Mouse (Mus musculus): ENCODE data around the gene Lrrc46. TPM values are rescaled to one million over a fixed set of nuclear protein-coding genes. Genes with fewer than 3 reads are reported as not detected.

Gene Lrrc46
- polyA plus RNA-seq, 1 experiment = not detected

DNA sequence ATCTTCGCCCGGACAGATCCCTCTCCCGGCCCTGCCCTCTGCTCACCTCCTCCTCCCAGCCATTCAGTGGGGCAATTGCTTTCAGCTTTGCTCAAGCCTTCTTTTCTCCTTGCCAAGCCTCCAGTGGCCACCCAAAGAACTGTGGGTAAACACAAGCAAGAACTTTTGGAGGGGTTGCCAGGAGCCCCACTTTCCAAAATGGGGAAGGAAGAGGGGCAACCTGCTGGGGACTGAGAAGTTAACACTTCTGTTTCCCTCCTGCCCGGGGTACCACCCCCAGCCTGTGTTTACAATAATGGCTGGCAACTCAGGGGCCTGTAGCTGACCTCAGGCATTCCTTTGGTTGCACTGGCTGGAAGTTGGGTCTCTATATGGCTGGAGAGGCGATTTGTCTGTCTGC is 38.0 kb downstream of the Lrrc46 start:
- no peak overlapping the region for H3K4me3 ChIP-seq (ENCODE audit: insufficient read depth, low read depth, low read length)
- no peak overlapping the region for H3K27ac ChIP-seq (replicated peaks; ENCODE audit: low read depth, low read length)
- no peaks in the 10 kb centered on the region for H3K4me1 ChIP-seq (ENCODE audit: control insufficient read depth, insufficient read depth, insufficient read length, low read length)

DNA sequence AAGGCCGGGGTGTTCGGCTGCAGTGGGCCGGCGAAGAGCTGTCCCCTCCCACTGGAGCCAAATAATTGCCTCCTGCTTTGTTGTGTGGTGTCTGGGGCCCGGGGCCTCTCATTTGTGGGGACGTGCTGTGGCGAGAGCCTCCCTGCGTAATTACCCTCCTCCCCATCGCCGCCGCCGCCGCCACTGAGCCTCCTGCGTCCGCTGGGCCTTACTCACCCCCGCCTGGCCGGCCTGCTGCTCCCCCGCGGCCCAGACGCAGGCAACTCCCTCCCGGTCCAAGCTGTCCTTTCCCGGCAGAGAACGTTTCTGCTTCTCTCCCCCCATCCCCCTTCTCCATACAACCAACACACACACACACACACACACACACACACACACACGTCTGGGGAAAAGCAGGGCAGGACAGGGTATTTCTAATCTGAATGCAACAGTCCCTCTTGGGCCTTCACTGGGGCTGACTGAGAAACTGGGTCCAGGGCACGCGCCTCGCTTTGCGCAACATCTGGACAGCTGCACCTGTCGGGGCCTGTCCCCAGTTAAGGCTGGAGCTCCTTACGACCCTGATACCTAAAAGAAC is 43.7 kb downstream of the Lrrc46 start:
- Histone ChIP-seq H3K4me1 (ENCODE audit: control insufficient read depth, insufficient read depth, insufficient read length, low read length) (peaks cover 8% of the 10 kb centered on the region; the same call in 1 of the 2 replicates), H3K27ac (replicated peaks; ENCODE audit: low read depth, low read length) (no peak overlapping the region; the same call in 1 of the 2 replicates), H3K4me3 (ENCODE audit: insufficient read depth, low read depth, low read length) (peak overlapping the region; percentile 45)

DNA sequence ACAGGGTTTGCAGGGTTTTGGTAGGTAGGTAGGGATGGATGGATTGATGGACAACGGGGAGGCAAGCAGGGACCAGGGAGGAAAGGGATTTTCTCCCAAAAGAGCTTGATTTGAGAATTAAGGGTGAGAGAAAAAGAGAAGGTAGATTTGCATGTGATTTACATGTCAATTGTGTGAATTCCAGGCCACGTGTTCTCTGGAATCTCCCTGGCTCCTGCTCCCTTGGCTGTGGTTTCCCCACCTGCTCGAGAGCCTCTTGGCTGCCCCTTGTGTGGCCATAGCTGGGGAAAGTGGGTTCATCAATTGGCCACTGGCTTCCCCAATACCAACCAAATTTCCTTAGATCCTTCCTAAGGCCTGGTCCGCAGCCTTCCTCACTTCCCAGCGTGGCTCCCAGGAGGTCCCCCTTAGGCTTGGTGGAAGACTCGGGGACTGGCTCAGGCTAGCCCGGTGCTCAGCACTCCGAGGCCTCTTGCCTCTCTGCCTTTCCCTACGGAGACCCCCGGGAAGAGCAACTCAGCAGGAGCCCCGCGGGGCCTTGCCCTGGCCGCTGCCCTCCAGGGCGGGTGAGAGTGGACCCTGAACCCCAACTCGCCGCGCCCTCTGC is 44.3 kb downstream of the Lrrc46 start:
- peak overlapping the region; percentile 45 for H3K4me3 ChIP-seq (ENCODE audit: insufficient read depth, low read depth, low read length)
- peaks cover 8% of the 10 kb centered on the region; the same call in 1 of the 2 replicates for H3K4me1 ChIP-seq (ENCODE audit: control insufficient read depth, insufficient read depth, insufficient read length, low read length)
- H3K27ac ChIP-seq (replicated peaks; ENCODE audit: low read depth, low read length) = no peak overlapping the region

DNA sequence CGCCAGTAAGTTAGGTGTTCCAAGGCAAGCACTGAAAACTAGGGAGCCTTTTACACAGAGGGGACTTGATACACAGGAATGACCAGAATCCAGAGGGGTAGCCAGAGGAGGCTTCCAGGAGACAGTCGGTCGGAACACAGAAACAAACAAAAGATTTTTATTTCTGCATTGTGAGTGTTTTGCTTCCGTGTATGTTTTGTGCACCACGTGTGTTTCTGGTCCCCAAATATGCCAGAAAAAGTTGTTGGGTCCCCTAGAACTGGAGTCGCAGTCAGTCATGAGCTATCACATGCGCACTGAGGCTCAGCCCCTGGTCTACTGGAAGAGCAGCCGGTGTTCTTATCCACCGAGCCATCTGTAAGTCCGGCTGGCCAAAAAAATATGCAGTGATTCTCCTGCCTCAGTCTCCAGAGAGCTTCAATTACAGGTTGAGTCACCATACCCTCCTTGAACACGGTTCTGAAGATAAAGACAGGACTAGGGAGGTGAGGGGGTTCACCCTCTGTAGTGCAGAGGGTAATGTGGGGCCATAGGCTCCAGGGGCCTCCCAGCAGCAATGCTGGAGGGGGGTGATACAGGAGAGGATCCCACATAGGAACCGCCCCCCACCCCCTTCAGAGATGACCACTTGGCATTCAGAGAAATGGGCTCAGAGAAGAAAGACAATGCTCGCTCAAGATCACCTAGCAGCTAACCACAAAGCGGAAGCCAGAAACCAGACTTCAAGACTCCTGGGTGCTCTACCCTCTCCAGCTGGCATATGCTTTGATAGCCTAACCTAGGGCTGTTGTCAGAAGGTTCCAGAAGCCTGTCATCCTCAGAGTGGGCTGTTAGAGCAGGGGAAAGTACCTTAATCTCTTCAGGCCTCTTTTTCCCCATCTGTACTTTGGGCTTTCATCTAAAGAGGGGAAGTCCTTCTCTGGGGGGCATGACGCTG is 45.1 kb downstream of the Lrrc46 start:
- H3K4me3 ChIP-seq (ENCODE audit: insufficient read depth, low read depth, low read length) = no peak overlapping the region
- H3K27ac ChIP-seq (replicated peaks; ENCODE audit: low read depth, low read length) = no peak overlapping the region
- peaks cover 8% of the 10 kb centered on the region; the same call in 1 of the 2 replicates for H3K4me1 ChIP-seq (ENCODE audit: control insufficient read depth, insufficient read depth, insufficient read length, low read length)

DNA sequence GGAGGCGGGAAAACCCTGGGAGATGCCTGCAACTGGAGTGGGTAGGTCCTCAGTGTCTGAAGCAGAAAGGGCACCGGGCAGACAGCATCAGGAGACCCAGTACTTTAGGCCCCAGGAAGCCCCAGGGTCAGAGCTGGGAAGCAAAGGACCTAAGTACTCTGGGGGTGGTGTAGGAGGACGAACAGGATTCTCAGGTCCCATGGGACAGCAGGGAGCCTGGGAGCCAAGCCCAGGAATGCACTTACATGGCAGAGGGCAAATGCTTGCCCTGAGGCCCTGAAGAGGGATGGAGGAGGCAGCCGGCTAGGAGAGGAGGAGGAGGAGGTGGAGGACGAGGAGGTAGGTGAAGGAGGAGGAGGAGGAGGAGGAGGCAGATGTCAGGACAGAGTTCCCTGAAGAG is 46.2 kb downstream of the Lrrc46 start:
- Histone ChIP-seq H3K4me3 (ENCODE audit: insufficient read depth, low read depth, low read length) (no peak overlapping the region), H3K27ac (replicated peaks; ENCODE audit: low read depth, low read length) (no peak overlapping the region), H3K4me1 (ENCODE audit: control insufficient read depth, insufficient read depth, insufficient read length, low read length) (peaks cover 8% of the 10 kb centered on the region; the same call in 1 of the 2 replicates)

DNA sequence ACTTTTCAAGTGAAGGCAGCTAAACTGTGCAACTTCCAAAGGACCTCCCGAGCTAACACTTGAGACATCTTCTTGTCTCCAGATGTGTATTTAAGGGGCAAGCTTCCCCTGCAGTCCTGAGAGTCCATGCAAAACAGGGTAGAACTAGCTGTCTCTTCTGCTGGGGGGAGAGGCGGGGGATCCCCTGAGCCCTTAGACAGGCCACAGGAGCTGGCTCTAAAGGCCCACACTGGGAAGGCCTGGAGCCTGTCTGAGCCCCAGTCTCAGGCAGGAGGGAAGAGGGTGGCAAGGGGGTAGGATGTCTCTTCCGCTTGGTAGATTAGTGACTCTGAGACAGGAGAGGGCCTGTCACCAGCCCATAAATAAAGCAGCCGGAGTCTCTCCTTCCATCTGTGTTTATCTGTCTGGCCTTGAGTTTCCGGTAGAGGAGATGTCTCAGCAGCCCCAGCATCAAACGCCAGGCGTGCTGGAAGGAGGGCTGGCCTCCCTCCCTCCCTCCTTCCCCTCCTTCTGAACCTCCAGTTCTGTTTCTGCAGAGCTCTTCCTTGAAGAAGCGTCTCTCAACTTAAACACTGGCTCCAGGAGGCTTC is 48.4 kb downstream of the Lrrc46 start:
- Histone ChIP-seq H3K4me3 (ENCODE audit: insufficient read depth, low read depth, low read length) (no peak overlapping the region), H3K4me1 (ENCODE audit: control insufficient read depth, insufficient read depth, insufficient read length, low read length) (peaks cover 8% of the 10 kb centered on the region; the same call in 1 of the 2 replicates), H3K27ac (replicated peaks; ENCODE audit: low read depth, low read length) (no peak overlapping the region; the same call in 1 of the 2 replicates)

DNA sequence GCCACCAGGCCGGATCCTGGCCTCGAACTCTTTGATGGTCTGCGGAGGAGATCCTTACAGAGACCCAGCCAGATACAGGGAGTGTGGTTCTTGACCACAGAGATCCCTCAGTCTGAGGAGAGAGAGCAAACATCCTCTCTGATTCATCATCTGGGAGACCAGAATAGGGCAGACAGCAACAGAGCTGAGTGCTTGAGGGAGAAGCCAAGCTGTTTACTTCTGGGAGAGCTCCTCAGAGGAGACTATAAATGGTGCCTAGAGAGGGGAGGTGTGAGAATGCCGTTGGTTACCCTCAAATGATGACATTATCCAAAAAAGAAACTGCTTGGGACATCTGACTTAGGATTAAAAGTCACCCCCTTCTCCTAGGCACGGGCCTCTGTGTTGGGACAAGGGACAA is 49.7 kb downstream of the Lrrc46 start:
- H3K4me3 ChIP-seq (ENCODE audit: insufficient read depth, low read depth, low read length) = no peak overlapping the region
- H3K27ac ChIP-seq (replicated peaks; ENCODE audit: low read depth, low read length) = no peak overlapping the region
- H3K4me1 ChIP-seq (ENCODE audit: control insufficient read depth, insufficient read depth, insufficient read length, low read length) = peaks cover 6% of the 10 kb centered on the region; the same call in 1 of the 2 replicates

DNA sequence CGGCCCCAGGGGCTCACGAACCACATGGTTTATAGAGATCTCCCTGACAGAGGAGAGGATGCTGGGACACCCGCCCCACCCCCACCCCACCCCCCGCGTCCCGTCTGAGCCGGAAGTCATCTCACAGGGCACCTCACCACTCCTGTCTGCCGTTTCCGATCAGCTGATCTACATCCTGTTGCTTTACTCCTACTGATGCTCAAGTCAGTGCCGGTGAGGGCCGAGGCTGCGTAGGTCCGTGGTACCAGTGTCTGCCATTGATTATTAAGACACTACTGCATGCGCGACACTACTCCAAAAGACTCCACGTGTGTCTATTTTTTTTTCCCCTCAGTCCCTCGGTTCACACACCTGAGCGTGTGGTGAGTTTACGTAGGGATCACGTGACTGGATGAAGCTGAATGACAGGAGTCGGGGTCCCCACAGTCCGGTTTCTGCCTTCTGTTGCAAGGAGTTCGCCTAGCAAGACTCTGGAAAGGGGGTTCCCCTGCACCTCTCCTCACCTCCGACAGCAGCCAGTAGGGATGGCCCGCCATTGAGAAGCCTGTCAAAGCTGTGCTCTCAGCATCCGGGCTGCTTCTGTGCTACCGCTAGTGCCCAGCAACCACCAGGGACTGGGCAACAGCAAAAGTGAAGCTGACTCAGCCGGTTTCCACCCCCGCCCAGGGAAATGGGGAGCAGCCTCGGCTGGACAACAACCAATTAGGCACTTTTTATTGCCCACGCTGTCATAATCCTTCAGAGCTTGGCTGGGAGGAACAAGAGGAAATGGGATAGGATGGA is 53.1 kb downstream of the Lrrc46 start:
- Histone ChIP-seq H3K4me3 (ENCODE audit: insufficient read depth, low read depth, low read length) (no peak overlapping the region), H3K27ac (replicated peaks; ENCODE audit: low read depth, low read length) (no peak overlapping the region), H3K4me1 (ENCODE audit: control insufficient read depth, insufficient read depth, insufficient read length, low read length) (peaks cover 4% of the 10 kb centered on the region; the same call in 1 of the 2 replicates)

DNA sequence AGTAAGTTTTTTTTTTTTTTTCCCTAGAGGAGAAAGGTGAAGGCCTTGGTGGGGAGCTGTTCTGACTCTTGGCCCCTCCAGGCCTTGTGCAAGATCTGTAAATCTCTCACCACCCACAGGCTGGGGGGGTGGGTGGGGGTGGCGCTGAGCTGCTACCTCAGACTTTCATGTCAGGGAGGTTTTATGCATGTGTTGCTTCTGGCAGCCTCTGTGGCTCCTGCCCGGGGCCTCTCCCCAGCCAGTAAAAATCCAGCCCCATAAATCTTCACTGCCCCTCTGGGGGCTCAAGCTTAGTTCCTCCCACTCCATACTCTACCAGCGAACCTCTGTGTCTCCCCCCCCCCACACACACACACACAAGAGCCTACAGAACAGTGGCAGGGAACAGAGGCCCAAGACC is 54.7 kb downstream of the Lrrc46 start:
- H3K27ac ChIP-seq (replicated peaks; ENCODE audit: low read depth, low read length) = no peak overlapping the region
- H3K4me1 ChIP-seq (ENCODE audit: control insufficient read depth, insufficient read depth, insufficient read length, low read length) = no peaks in the 10 kb centered on the region; the same call in 1 of the 2 replicates
- H3K4me3 ChIP-seq (ENCODE audit: insufficient read depth, low read depth, low read length) = no peak overlapping the region

DNA sequence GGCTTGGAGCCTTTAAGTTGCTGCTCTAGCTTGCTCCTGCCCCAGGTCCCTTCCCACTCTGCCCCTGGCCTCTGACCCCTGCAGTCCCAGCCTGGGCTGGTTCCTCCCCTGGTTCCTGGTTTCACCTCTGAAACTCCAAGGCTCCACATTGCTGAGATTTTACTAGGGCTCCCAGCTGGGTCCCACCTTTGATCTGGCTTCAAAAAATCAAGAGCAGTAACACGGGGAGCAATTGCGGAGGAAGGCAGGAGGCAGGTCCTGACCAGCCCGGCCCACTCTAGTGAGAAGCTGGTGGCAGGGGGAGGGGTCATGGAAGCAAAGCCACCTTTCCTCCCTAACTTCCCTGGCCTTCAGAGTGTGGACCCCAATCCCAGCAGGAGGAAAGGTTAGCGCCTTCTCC is 56.3 kb downstream of the Lrrc46 start:
- Histone ChIP-seq H3K4me3 (ENCODE audit: insufficient read depth, low read depth, low read length) (no peak overlapping the region), H3K27ac (replicated peaks; ENCODE audit: low read depth, low read length) (no peak overlapping the region), H3K4me1 (ENCODE audit: control insufficient read depth, insufficient read depth, insufficient read length, low read length) (no peaks in the 10 kb centered on the region; the same call in 1 of the 2 replicates)

Other genes with a start within 250 kb of the Lrrc46 start
- 333 and 448 TPM in 2 replicates for gene Nfe2l1, start 211.4 kb downstream of the Lrrc46 start, polyA plus RNA-seq (2012; ENCODE audit: insufficient read depth, insufficient read length, missing spikeins)
- gene Copz2, start 191.5 kb downstream of the Lrrc46 start, polyA plus RNA-seq (2012; ENCODE audit: insufficient read depth, insufficient read length, missing spikeins) = 55.7 and 98.7 TPM in 2 replicates
- 19.5 and 27.2 TPM in 2 replicates for gene Cdk5rap3, start 124.9 kb downstream of the Lrrc46 start, polyA plus RNA-seq (2012; ENCODE audit: insufficient read depth, insufficient read length, missing spikeins)
- gene Prr15l, start 113.3 kb downstream of the Lrrc46 start, polyA plus RNA-seq (2012; ENCODE audit: insufficient read depth, insufficient read length, missing spikeins) = not detected in 2 replicates
- 19.8 and 25.7 TPM in 2 replicates for gene Pnpo, start 97.4 kb downstream of the Lrrc46 start, polyA plus RNA-seq (2012; ENCODE audit: insufficient read depth, insufficient read length, missing spikeins)
- 11.8 and 13.1 TPM in 2 replicates for gene Sp2, start 58.4 kb downstream of the Lrrc46 start, polyA plus RNA-seq (2012; ENCODE audit: insufficient read depth, insufficient read length, missing spikeins)
- not detected in 2 replicates for gene Sp6, start 28.0 kb downstream of the Lrrc46 start, polyA plus RNA-seq (2012; ENCODE audit: insufficient read depth, insufficient read length, missing spikeins)
- 13.1 and 13.4 TPM in 2 replicates for gene Scrn2, start 11.5 kb downstream of the Lrrc46 start, polyA plus RNA-seq (2012; ENCODE audit: insufficient read depth, insufficient read length, missing spikeins)
- 121 and 122 TPM in 2 replicates for gene Mrpl10, start 153 bp upstream of the Lrrc46 start, polyA plus RNA-seq (2012; ENCODE audit: insufficient read depth, insufficient read length, missing spikeins)
- 0.87 and 1.6 TPM in 2 replicates for gene Osbpl7, start 9.2 kb upstream of the Lrrc46 start, polyA plus RNA-seq (2012; ENCODE audit: insufficient read depth, insufficient read length, missing spikeins)
- gene Tbx21, start 73.9 kb upstream of the Lrrc46 start, polyA plus RNA-seq (2012; ENCODE audit: insufficient read depth, insufficient read length, missing spikeins) = 0.75 and 1.1 TPM in 2 replicates
- gene Tbkbp1, start 110.1 kb upstream of the Lrrc46 start, polyA plus RNA-seq (2012; ENCODE audit: insufficient read depth, insufficient read length, missing spikeins) = 27.4 and 29.8 TPM in 2 replicates
- gene Kpnb1, start 146.5 kb upstream of the Lrrc46 start, polyA plus RNA-seq (2012; ENCODE audit: insufficient read depth, insufficient read length, missing spikeins) = 40.7 and 57.4 TPM in 2 replicates
- gene Npepps, start 239.2 kb upstream of the Lrrc46 start, polyA plus RNA-seq (2012; ENCODE audit: insufficient read depth, insufficient read length, missing spikeins) = 28.5 and 33.2 TPM in 2 replicates

All from brown adipose tissue, adult 24 weeks (tissue).